Mouse (Mus musculus): ENCODE data around the gene Ncmap.

Gene Ncmap

GRCm38 (mm10) chr4:135337376-135337942, 60.6 kb downstream of the Ncmap start:
- no peak for DNase-seq

GRCm38 (mm10) chr4:135336023-135336357, 62.0 kb downstream of the Ncmap start:
- DNase-seq: no peak

GRCm38 (mm10) chr4:135335327-135336022, 62.6 kb downstream of the Ncmap start:
- no peak for DNase-seq

GRCm38 (mm10) chr4:135326469-135326868, 71.6 kb downstream of the Ncmap start:
- no peak for DNase-seq

- no peak for DNase-seq
Observed at GRCm38 (mm10) chr4:135326046-135326445, 72.0 kb downstream of the Ncmap start.

- DNase-seq: no peak
Observed at GRCm38 (mm10) chr4:135323021-135323420, 75.0 kb downstream of the Ncmap start.
